Mouse (Mus musculus): Measurements from ENCODE around the gene March5.
"Not testable (repeated sequence)": the region's sequence is repeated elsewhere in the genome, so short reads cannot be mapped to it uniquely, and the experiment has no call there.

The March5 gene

DNA sequence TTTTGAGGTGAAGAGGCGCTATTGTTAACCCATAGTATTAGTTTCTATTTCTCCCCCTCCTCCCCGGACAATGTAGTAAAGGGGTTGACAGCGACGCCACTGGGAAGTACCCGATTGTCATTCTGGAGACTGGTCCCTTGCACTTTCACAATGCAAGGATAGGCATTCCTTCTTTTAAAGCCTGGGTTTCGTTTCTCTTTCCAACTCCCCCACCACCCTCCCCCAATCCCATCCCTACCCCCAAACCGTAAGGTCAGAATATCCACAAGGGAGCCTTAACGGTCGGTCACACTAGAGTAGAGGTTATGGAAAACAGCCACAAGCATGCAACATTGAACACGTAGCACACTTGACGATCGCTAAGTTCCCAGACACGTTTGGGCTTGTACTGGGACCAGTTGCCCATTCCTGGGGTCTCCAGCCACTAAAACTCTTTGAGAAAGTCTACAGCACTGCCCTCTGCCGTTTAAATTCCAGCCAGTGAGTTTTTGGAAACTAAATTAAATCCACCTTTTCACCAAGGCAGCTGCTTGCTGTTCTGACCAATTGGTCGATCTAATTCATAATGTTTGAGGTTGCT lies 923 bp downstream of the March5 start, which contains the start of gene Cpeb3:
TSS of gene Cpeb3 (minus strand) at position 426 of the 580 bp plus-strand sequence.
- peak; percentile 12 to 22 for DNase-seq (ENCODE audit: low spot score in 2 of 2)

- DNase-seq (ENCODE audit: low spot score in 2 of 2), result no peak
Observed at GRCm38 (mm10) chr19:37208986-37209385, 1.6 kb downstream of the March5 start.

GRCm38 (mm10) chr19:37209467-37210128 lies 2.3 kb downstream of the March5 start:
- no peak for DNase-seq (ENCODE audit: low spot score in 2 of 2)

DNA sequence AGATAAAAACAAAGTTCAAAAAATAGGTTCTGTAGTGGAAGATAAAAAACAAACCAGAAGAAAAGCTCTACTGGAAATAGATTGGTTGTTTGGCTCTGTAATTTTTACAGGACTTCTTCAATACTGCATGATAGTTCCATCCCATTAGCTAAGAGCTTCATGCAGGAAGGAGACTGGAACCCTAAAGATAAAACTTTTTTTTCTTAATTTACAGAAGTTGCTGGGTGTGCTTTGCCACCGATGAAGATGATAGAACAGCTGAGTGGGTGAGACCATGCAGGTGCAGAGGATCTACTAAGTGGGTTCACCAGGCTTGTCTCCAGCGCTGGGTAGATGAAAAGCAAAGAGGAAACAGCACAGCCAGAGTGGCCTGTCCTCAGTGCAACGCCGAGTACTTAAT lies 3.1 kb downstream of the March5 start:
- DNase-seq (ENCODE audit: low spot score in 2 of 2), result no peak

DNA sequence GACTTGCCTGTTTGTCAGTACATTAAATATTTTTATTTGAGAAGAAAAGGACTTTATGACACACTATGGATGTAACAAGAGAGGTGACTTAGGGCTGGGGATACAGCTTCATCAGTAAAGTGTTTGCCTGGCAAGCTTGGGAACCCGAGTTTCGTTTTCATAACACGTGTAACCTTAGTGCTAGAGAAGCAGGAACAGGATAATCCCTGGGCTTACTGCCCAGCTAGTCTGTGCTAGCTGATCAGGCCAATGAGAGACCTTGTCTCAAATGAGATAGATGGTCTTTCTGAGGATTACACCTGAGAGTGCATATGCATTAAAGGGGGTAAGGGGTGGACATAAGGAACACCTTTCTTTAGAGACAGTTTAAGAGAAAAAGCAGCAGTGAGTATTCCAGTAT lies 4.1 kb downstream of the March5 start:
- no peak for DNase-seq (ENCODE audit: low spot score in 2 of 2)

DNA sequence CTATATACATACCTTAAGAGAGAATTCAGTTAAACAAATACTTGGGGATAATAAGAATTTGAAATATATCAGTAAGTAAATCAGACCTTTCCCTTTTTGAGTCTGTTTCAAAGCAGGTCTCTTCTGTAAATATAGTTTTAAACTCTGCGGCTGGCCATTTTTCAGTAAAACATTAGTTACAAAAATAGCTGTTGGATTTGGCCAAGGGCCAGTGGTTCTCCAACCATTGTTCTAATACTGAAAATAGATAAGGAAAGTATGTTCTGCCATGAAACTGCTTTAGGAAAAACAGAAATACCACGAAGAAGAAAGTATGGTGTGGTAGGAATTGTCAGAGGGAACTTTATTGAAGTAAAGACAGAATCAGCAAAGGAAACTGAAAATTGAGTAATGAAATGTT lies 7.4 kb downstream of the March5 start:
- DNase-seq (ENCODE audit: low spot score in 2 of 2), result no peak

DNA sequence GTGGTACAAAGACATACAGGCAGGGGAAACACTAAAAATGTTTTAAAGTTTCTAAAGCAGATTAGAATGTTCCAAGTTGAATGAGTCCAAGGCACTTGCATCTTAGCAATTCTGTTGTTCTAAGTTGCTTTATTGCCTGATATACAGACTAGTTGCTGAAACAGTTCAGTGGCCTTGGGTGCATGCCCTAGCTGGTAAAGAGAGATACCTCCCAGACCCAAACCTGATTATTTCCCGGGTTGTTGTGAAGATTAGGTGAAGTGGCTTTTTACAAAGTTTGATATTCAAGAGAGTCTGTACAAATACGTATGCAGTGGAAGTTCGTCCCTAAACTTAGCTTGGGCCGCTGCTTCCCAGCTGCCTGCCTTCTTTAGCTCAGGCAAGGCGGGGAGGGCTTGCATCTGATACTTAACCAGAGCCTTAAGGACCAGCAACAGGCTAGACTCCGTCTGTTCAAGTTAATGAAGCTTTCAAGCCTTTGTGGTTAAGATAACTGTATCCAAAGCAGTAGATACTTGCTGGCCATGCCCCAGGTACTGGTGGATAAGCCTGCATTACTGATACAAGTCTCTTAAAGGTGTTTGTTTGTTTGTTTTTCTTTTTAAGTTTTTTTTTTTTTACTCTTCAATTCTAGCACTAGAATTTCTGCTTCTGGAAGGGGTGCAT lies 18.0 kb downstream of the March5 start:
- no peak for DNase-seq (ENCODE audit: low spot score in 2 of 2)

DNA sequence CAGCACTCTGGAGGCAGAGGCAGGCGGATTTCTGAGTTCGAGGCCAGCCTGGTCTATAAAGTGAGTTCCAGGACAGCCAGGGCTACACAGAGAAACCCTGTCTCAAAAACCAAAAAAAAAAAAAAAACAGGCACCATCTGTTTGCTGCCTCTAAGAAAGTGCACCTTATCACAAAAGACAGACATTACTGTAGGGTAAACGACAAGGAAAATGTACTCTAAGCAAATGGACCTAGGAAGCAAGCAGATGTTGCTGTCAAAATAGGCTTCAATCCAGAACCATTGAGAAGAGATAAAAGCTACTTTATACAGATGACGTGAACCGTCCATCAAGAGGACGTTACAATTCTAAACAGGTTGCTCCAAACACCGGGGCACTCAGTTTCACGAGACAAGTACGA lies 25.3 kb downstream of the March5 start:
- DNase-seq (ENCODE audit: low spot score in 2 of 2), result not testable (repeated sequence)

DNA sequence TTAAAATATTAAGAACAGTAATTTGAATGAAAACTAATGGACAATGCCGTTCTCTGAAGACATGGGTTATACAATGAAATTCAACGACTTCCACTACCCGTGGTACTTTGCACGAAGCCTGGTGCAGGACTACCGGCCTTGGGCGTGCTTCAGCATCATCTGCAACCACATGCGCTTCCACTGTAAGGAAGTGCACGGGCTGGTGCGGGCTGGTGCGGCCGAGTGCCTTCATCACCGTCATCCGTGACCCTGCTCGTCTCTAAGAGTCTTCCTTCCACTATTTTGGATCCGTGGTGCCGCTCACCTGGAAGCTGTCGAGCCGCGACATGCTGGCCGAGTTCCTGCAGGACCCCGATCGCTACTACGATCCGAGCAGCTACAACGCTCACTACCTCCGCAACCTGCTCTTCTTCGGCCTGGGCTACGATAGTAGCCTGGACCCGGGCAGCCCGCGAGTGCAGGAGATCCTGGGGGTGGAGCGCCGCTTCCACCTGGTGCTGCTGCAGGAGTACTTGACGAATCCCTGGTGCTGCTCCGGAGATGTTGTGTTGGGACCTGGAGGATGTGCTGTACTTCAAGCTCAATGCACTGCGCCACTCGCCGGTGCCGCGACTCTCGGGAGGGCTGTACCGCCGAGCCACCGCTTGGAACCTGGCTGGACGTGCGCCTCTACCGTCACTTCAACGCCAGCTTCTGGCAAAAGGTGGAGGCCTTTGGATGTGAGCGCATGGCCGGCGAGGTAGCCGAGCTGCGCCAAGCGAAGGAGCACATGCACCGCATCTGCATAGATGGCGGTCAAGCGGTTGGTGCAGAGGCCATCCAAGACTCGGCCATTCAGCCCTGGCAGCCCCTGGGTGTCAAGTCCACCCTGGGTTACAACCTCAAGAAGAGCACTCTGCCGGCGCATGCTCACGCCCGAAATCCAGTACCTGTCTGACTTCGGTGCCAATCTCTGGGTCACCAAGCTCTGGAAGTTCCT lies 26.5 kb downstream of the March5 start:
- DNase-seq (ENCODE audit: low spot score in 2 of 2), result no peak

DNA sequence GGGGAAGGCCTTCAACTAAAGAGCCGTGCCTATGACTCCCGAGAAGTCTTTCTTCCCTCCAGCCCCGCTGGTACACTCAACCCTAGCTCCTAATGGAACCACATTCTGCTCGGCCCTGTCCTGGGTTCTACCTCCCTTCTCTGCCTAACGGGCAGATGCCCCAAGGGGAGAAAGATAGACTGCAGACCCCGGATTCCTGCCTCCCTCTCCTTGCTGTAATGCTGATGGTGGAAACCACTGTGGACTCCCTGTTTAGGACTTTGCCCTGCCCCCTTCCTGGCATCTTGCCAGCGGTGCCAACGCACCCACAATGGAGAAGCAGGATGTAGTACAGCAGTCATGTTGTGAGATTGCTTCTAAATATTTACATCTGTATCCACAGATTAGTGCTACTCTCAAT lies 28.5 kb downstream of the March5 start:
- DNase-seq (ENCODE audit: low spot score in 2 of 2), result peak in 1 of 2 experiments; percentile 38

GRCm38 (mm10) chr19:37237306-37237705 lies 30.0 kb downstream of the March5 start:
- no peak for DNase-seq (ENCODE audit: low spot score in 2 of 2)

DNA sequence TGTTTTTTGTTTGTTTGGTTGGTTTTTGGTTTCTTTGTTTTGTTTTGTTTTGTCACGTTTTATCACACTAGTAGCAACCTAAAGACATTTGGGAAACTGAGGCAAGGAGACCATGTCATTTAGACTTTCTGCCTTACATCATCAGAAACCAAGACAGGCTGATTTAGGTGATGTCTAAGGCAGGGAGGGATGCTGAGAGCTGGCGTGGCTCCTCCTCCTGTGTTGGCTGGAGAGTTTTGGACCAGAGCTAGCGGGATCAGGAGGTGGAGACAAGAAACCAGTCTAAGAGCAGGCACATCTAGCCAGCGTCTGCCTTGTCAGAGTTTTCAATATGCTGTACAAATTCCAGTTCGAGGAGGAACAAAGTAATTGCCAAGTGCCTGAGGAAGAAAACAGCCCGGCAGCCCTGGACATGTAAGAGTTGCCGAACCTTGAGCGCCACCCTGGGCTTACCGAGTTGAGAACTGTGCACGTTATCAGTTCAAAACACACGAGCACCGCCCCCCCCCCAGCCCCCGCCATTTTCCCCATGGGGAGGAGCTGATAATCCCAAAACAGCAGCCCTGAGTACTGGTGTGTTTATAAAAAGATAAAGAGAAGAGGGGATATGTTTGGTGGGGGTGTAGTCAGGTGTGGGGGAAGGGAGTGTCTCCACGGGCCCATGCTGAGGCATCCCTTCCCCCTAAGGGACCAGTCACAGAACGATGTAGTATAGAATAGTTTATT lies 30.5 kb downstream of the March5 start:
- DNase-seq (ENCODE audit: low spot score in 2 of 2), result no peak

GRCm38 (mm10) chr19:37238651-37239050 lies 31.3 kb downstream of the March5 start:
- no peak for DNase-seq (ENCODE audit: low spot score in 2 of 2)

DNA sequence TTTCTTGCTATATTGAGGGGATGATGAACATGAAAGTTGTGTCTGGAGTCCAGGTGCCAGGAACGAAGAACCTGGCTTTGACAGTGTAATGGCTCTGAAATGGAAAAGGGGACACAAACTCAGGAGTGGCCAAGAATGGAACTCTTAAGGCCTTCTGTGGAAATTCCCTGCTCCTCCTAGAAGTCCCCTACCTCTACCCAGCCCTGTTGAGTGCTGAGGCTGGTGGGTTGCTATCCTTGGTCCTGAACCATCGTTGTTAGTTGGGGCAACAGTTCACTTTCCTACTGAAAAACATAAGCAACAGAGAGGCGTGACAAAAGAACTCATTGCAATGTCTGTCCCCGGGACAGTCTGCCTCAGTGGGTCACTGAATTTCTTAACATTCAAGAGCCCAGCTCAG lies 31.8 kb downstream of the March5 start:
- no peak for DNase-seq (ENCODE audit: low spot score in 2 of 2)

GRCm38 (mm10) chr19:37241201-37241600 lies 33.9 kb downstream of the March5 start:
- DNase-seq (ENCODE audit: low spot score in 2 of 2), result no peak

- DNase-seq (ENCODE audit: low spot score in 2 of 2), result no peak
Observed at GRCm38 (mm10) chr19:37242707-37243106, 35.4 kb downstream of the March5 start.

- DNase-seq (ENCODE audit: low spot score in 2 of 2), result no peak
Observed at GRCm38 (mm10) chr19:37246859-37247258, 39.5 kb downstream of the March5 start.

DNA sequence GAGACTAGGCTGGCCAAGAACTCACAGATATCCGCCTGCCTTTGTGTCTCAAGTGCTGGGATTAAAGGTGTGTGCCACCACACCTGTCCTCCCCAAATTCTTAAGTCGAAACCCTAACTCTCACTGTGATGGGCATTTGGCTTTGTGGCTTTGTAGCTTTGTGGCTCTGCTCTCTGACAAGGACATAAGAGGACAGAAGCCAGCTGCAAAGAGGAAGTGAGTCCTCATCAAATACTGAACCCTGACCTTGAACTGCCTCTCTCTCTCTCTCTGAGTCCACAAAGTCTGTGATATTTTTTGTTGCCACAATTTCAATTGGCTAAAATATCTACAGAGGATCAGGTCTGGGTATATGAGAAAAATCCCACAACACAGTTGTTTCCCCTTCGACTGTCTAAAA lies 40.9 kb downstream of the March5 start:
- no peak for DNase-seq (ENCODE audit: low spot score in 2 of 2)

- no peak for DNase-seq (ENCODE audit: low spot score in 2 of 2)
Observed at GRCm38 (mm10) chr19:37252104-37252503, 44.8 kb downstream of the March5 start.

GRCm38 (mm10) chr19:37255321-37255720 lies 48.0 kb downstream of the March5 start:
- DNase-seq (ENCODE audit: low spot score in 2 of 2), result no peak

- no peak for DNase-seq (ENCODE audit: low spot score in 2 of 2)
Observed at GRCm38 (mm10) chr19:37262389-37262788, 55.0 kb downstream of the March5 start.

Measured in frontal cortex, postnatal 10 days (tissue).